Mouse (Mus musculus) MN1 (cell line): ENCODE results near the gene Fmnl3.
"Not testable (repeated sequence)": the region's sequence is repeated elsewhere in the genome, so short reads cannot be mapped to it uniquely, and the experiment has no call there.

ENCODE experiments used
- DNase-seq: peaks from one replicate; pipeline ENCODE4 v3.0.0-alpha.2; 2016; ENCODE audit warnings: low spot score

Gene Fmnl3

DNA sequence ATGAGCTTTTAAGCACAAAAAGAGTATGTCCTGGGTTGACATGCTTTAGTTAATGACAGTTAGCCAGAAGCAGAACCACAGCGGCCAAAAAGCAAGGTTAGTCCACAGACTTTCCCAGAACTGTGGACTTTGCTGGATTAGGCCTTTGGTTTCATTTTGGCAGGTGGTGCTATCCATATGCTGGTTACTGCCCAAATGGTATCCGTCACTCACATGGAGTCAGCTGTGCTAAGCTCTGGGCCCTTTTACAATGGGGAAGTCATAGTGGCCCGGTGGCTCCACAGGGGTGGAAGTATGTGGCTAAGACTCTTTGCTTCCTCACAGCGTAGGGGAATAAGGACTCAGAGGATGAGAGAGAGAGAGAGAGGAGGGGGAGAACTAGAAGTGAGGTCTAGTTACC is 17.7 kb upstream of the Fmnl3 start:
- DNase-seq: no peak

DNA sequence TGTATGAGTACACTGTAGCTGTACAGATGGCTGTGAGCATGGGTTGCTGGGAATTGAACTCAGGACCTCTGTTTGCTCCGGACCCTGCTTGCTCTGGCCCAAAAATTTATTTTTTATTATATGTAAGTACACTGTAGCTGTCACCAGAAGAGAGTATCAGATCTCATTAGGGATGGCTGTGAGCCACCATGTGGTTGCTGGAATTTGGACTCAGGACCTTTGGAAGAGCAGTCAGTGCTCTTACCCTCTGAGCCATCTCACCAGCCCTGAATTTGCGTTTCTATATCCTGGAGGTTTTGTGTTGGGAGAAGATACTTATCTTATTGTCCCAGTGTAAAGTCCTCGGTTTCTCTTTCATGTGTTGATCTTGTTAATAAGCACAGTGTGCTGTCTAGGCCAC is 16.5 kb upstream of the Fmnl3 start:
- no peak for DNase-seq

- DNase-seq: not testable (repeated sequence)
Observed at GRCm38 (mm10) chr15:99386110-99386509, 15.8 kb upstream of the Fmnl3 start.

- DNase-seq: no peak
Observed at GRCm38 (mm10) chr15:99384071-99384470, 13.8 kb upstream of the Fmnl3 start.

DNA sequence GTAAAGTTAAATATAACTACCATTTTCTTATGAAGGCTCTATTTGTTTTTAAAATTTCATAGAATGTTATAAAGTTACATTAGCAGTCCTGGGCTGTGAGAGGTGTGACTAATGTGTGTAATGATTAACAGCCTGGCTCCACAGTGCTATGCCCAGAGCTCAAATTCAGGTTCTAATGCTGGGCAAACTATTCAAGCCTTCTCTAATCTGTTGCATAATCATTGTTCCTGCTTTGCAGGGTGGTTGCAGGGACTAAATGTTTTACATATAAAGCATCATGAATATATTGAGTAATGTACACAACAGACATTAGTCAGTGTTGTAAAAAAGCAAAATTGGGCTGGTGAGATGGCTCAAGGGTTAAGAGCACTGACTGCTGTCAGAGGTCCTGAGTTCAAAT is 12.6 kb upstream of the Fmnl3 start:
- DNase-seq: no peak

GRCm38 (mm10) chr15:99376240-99376639 is 6.0 kb upstream of the Fmnl3 start:
- peak; percentile 70 for DNase-seq

DNA sequence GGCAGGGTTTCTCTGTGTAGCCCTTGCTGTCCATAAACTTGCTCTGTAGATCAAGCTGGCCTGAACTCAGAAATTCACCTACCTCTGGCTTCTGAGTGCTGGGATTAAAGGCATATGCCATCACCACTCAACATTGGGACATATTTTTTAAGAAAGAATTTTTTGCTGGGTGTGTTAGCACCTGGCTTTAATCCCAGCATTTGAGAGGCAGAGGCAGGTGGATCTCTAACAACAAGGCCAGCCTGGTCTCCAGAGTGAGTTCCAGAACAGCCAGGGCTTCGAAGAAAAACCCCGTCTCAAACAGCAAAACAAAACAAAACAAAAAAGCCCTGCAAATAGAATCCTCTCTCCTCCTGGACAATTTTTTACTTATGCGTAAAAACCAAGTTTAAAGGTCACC is 5.3 kb upstream of the Fmnl3 start:
- DNase-seq: no peak

GRCm38 (mm10) chr15:99375036-99375435 is 4.8 kb upstream of the Fmnl3 start:
- DNase-seq: no peak

DNA sequence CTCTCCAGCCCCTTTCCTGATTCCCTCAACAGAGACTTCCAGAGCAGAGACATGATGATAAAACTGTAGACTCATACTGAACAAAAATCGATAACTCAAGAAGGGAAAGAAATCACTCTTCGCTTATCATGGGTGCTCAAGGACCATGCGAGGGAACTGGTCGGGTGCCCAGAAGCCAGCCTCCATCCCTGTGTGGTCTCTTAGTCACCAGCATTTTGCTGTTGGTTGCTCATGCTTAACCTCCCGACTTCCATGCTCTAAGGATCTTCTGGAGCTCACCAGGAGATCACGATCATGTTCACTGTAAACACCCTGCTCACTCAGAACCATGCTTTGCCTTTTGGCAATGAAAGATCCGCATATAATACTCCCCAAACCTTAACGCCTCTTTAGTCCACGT is 2.5 kb upstream of the Fmnl3 start:
- no peak for DNase-seq

DNA sequence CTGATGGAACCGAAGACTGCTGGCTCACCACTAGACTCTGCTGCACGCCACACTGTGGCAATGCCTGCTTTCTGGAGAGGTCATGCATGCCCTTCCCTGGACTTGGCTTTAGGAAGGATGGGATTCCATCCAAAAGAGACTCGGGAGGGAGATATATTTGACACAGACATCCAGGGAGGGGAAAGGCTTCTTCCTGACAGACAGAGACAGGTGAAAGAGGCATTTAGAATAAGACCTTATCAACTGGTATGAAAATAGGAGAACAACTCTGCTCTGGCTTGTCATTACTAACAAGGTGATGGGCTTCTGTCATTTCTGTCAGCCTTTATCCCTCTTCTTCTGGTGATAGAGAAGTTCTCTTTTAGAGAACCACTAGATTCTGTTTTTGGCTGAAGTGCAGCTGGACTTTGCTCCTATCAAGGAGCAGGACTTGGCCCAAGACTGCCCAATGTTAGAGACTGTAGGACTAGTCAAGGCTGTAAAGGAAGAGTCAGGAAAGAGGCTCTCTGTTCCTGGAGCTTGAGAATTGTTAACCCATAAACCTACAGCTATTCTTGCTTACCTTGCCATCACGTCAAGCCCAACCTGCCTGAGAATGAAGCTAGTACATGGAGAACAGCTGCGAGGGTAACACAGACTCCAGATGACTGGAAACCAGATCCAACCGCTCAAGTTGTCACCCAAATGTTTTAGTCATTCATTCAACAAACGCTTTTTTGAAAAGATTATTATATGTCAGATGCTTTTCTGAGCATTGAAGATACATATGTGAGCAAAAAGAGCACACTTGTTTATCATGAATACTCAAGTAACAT is 1.5 kb upstream of the Fmnl3 start:
- DNase-seq: no peak

DNA sequence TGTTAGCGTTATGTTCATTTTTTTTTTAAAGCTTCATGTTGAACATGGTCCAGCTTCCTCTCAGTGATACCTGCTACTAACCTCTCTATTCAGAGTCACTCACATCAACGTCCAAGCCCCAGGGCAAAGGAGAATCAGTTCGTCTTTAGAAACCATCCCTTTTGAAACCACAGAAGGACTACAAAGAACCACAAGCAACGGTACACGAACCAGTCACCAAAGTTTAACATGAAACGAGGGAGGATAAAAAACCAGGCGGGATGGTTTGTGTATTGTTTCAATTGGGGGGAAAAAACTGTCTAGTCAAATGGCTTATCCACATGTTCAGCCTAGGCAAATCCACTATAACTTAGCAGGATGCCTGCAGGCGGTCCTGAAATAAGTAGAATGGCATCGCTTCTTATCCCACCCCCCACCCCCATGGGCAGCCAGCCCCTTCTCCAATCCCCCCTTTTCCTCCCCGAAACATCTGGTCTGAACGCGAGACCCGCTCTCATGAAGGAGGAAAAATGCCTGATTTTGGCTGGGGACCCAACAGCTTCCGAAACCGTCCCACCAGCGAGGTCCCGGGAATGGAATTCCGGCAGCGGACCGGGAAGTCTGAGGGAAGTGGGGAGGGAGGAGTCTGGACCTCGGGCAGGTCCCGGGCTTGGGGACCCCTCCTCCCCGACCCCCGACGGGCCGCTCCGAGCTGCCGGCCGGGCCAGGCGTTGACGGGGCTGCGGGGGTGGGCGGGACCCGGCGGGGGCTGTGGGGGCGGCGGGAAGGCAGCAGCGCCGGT is 701 bp downstream of the Fmnl3 start:
- DNase-seq: peak; percentile 57

DNA sequence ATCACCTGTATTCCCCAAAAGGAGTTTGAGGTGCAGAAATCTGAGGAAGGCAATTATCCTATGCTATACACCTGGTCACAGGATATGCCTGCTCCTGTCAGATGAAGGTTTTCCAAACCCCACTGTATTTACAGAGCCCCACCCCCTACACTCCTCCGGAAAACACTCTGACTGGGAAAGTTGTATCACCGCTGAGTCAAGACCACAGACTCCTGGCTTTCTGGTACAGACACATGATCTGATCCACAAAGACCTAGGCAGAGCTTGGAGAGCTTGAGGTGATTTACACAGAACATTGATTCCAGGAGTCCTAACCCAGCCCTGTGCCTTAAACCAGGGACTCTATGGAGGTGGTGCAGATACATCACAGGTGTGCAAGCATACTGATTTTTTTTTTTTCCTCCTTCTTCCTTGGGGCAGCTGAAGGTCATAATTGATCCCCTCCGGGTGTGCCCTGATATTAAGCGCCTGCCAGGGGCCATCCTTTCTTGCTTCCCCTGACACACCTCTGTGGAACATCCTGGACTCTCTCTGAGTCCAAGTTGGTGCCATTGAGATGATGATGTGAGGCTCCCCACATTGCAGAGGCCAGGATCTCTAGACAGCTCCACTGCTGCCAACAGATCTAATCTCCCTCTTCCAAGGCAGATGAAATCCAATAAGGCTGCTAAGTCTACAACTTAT is 1.6 kb downstream of the Fmnl3 start:
- peak; percentile 49 for DNase-seq

GRCm38 (mm10) chr15:99364921-99365320 is 5.4 kb downstream of the Fmnl3 start:
- no peak for DNase-seq

DNA sequence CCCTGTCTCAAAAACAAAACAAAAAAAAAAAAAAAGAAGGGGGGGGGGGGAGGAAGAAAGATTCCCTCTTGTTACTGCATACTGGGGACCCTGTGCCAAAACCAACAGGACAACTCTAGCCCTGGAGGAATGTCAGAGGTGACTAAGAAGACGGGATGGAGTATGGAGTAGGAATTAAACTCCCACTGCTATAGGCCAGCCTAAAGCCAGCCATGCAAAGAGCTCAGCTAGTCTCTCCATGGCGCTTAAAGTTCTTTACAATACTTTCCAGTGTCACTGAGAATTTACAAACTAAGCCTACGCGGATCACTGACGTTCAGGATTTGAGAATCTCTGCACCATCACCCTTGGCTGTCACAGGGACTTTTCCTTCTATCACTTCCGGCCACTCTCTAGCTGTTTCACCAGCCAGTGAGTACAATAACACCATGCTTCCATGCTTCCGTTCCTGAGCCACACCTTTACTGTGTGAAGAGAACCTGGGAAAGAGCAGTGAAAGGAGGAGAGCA is 6.2 kb downstream of the Fmnl3 start:
- DNase-seq: no peak

DNA sequence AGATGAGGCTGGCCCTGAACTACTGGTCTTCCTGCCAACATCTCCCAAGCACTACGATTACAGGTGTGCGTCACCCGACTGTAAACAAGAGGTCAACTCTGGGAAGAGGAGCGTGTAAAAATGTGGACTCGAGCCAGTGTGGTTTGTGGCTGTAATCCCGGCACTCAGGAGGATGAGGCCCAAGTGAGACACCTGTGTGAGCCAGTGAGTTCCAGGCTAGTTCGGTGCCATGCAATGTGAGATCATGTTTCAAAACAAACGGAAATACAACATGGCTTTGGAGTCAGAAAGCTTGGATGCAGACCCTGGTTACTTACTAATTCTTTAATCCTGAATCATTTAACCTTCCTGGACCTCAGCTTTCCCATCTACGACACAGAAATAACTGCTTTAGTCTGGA is 11.3 kb downstream of the Fmnl3 start:
- no peak for DNase-seq

GRCm38 (mm10) chr15:99356462-99356861 is 13.8 kb downstream of the Fmnl3 start:
- no peak for DNase-seq

DNA sequence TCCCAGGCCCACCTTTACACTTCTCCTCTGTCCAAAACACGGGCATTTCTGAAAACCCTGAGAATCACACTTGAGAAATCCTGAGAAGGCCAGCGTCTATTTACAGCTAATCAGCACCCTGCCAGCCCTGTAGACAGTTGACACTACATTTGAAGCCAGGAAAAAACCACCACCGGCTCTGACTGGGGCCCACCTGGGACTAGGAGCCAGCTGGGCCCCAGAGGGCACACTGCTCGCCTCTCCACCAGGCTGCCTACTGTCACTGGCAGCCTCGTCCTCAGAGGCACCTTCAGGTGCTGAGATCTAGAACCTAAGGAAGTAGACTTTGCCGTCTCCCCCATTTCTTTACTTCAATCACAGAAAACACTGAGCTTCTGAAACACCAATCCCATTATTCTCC is 14.6 kb downstream of the Fmnl3 start:
- no peak for DNase-seq

DNA sequence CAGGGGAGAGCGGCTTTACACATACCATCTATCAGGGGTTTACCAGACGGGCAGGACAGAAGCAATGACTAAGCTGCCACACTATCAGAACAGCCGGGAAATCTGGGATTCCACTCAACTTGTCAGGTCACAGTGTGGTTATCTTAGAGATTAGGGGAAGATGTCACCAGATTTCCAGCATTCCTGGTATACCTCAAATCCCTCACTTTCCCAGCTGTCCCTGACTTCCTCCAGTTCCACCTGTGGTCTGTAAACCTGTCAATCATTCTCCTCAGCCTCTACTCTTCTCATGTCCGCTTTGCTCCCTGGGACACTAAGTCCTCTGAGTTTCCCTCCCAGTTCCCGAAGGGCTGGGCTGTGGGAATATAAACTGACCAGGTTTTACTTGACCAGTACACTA is 18.0 kb downstream of the Fmnl3 start:
- no peak for DNase-seq

GRCm38 (mm10) chr15:99351610-99352009 is 18.7 kb downstream of the Fmnl3 start:
- DNase-seq: no peak

- no peak for DNase-seq
Observed at GRCm38 (mm10) chr15:99344961-99345360, 25.3 kb downstream of the Fmnl3 start.

- DNase-seq: peak; percentile 45
Observed at GRCm38 (mm10) chr15:99344148-99344870, 26.0 kb downstream of the Fmnl3 start.
